Mouse (Mus musculus) kidney, adult 2 months (tissue): ENCODE measurements around the gene Rbmxl1.

Source experiments
- CTCF ChIP-seq: fragments of 200-500 bp; conservative IDR thresholded peaks from 2 replicates; pipeline ENCODE4 v1.5.1; 2011; ENCODE audit warnings: low read depth, mild to moderate bottlenecking, control low read depth, low read length, moderate library complexity, mixed read lengths; ENCODE audit not compliant: insufficient read depth, insufficient read length
- POLR2A ChIP-seq: fragments of 200-500 bp; IDR thresholded peaks from one replicate; pipeline ENCODE4 v1.6.1; 2011; ENCODE audit warnings: low read depth, low read length, control low read depth

GRCm38 (mm10) chr8:78477051-78477829, 31.5 kb downstream of the Rbmxl1 start:
- TF ChIP-seq CTCF = no peak
- TF ChIP-seq POLR2A = no peak
